Mouse (Mus musculus): ENCODE data around the gene Nhlh1.

GRCm38 (mm10) chr1:172064613-172065141 is 7.3 kb upstream of the Nhlh1 start:
- TF ChIP-seq CTCF (IDR thresholded peaks at IDR 0.05; ENCODE audit: insufficient read depth, low read length): no peak
- TF ChIP-seq POLR2A (IDR thresholded peaks at IDR 0.05; ENCODE audit: borderline replicate concordance, extremely low read depth, low read depth, low read length): no peak
